Mouse (Mus musculus) hindbrain, embryonic 16.5 days (tissue): Measurements from ENCODE around the gene Rbp1. TPM values are rescaled to one million over a fixed set of nuclear protein-coding genes. Genes with fewer than 3 reads are reported as not detected.

ENCODE experiments used
- ATAC-seq: fragments of 200-750 bp; cut with Nextera tagmentation; 2 replicates; pipeline ENCODE4 v1.8.0; 2017; ENCODE audit warnings: moderate TSS enrichment, moderate library complexity
- H3K27ac ChIP-seq: fragments of 300-500 bp; sonication (generic); 2 replicates; pipeline ENCODE4 v1.5.1; 2014; ENCODE audit warnings: low read depth, mild to moderate bottlenecking, control low read depth, low read length, moderate library complexity
- H3K27me3 ChIP-seq: fragments of 300-500 bp; sonication (generic); replicated peaks from 2 replicates; pipeline ENCODE4 v1.6.1; 2014; ENCODE audit warnings: low read length; ENCODE audit not compliant: control insufficient read depth, insufficient read depth
- H3K36me3 ChIP-seq: fragments of 300-500 bp; sonication (generic); 2 replicates; pipeline ENCODE4 v1.6.1; 2014; ENCODE audit warnings: mild to moderate bottlenecking, low read length, moderate library complexity, mixed read lengths; ENCODE audit not compliant: control insufficient read depth, insufficient read depth
- H3K4me1 ChIP-seq: fragments of 300-500 bp; sonication (generic); 2 replicates; pipeline ENCODE4 v1.6.1; 2014; ENCODE audit warnings: low read depth, low read length; ENCODE audit not compliant: control insufficient read depth, insufficient read depth
- H3K4me2 ChIP-seq: fragments of 300-500 bp; sonication (generic); 2 replicates; pipeline ENCODE4 v1.6.1; 2014; ENCODE audit warnings: mild to moderate bottlenecking, low read length, control low read depth, moderate library complexity
- H3K4me3 ChIP-seq: fragments of 300-500 bp; sonication (generic); 2 replicates; pipeline ENCODE4 v1.5.1; 2014; ENCODE audit warnings: mild to moderate bottlenecking, low read length, control low read depth, moderate library complexity
- H3K9ac ChIP-seq: fragments of 300-500 bp; sonication (generic); 2 replicates; pipeline ENCODE4 v1.6.1; 2014; ENCODE audit warnings: low read depth, mild to moderate bottlenecking, control low read depth, low read length, moderate library complexity
- H3K9me3 ChIP-seq: fragments of 300-500 bp; sonication (generic); 2 replicates; pipeline ENCODE4 v1.6.1; 2014; ENCODE audit warnings: mild to moderate bottlenecking, low read length, moderate library complexity; ENCODE audit not compliant: control insufficient read depth
- WGBS: fragments of 180-500 bp; shearing (Covaris S2); extraction: QIAGEN DNeasy Blood & Tissue Kit; methylation state at CpG from one replicate; pipeline ENCODE4 v1.1.7; 2014; 5-methylcytosine and 5-hydroxymethylcytosine counted together
- polyA plus RNA-seq: library from polyadenylated mRNA; unstranded; fragments of >200 nt; fragmentation: Nextera tagmentation; extraction: Ambion mirVana; gene quantifications from 2 replicates; pipeline ENCODE4 v1.2.1, GENCODE M21; 2015

Rbp1 gene
- polyA plus RNA-seq, 1 experiment from 2014 or later, result 38.1 TPM

- ATAC-seq, result no peak
- Histone ChIP-seq H3K4me3 (no peak overlapping the region), H3K27ac (no peak overlapping the region), H3K36me3 (no peaks in the 10 kb centered on the region), H3K4me1 (peaks cover 8% of the 10 kb centered on the region), H3K4me2 (no peak overlapping the region), H3K9ac (no peak overlapping the region), H3K27me3 (no peaks in the 10 kb centered on the region; the same call in 1 of the 2 replicates), H3K9me3 (no peaks in the 10 kb centered on the region)
- 67% methylated on average over 3 of the region's 3 CpGs for WGBS
Measured at GRCm38 (mm10) chr9:98430528-98430927, 7.8 kb downstream of the Rbp1 start.

GRCm38 (mm10) chr9:98433021-98433420, 10.3 kb downstream of the Rbp1 start:
- H3K27ac ChIP-seq, result no peak overlapping the region
- H3K9me3 ChIP-seq, result no peaks in the 10 kb centered on the region
- no peak overlapping the region for H3K9ac ChIP-seq
- peaks cover 8% of the 10 kb centered on the region for H3K4me1 ChIP-seq
- no peak for ATAC-seq
- no peaks in the 10 kb centered on the region for H3K36me3 ChIP-seq
- WGBS, result 25% methylated on average over 2 of the region's 2 CpGs
- H3K27me3 ChIP-seq, result no peaks in the 10 kb centered on the region; the same call in 1 of the 2 replicates
- H3K4me3 ChIP-seq, result no peak overlapping the region
- no peak overlapping the region for H3K4me2 ChIP-seq

- no peaks in the 10 kb centered on the region for H3K9me3 ChIP-seq
- no peak overlapping the region for H3K4me3 ChIP-seq
- H3K27me3 ChIP-seq, result no peaks in the 10 kb centered on the region; the same call in 1 of the 2 replicates
- H3K36me3 ChIP-seq, result no peaks in the 10 kb centered on the region
- H3K27ac ChIP-seq, result no peak overlapping the region
- H3K9ac ChIP-seq, result no peak overlapping the region
- WGBS, result 19% methylated on average over 4 of the region's 4 CpGs
- no peak overlapping the region for H3K4me2 ChIP-seq
- H3K4me1 ChIP-seq, result peaks cover 5% of the 10 kb centered on the region
- no peak for ATAC-seq
Measured at GRCm38 (mm10) chr9:98433956-98434588, 11.3 kb downstream of the Rbp1 start.

GRCm38 (mm10) chr9:98437819-98438218, 15.1 kb downstream of the Rbp1 start:
- Histone ChIP-seq H3K9me3 (no peaks in the 10 kb centered on the region), H3K4me1 (no peaks in the 10 kb centered on the region), H3K9ac (no peak overlapping the region), H3K27me3 (no peaks in the 10 kb centered on the region; the same call in 1 of the 2 replicates), H3K4me2 (no peak overlapping the region), H3K36me3 (no peaks in the 10 kb centered on the region), H3K27ac (no peak overlapping the region), H3K4me3 (no peak overlapping the region)
- 94% methylated on average over 4 of the region's 4 CpGs for WGBS
- ATAC-seq, result no peak

GRCm38 (mm10) chr9:98439091-98439490, 16.3 kb downstream of the Rbp1 start:
- Histone ChIP-seq H3K36me3 (no peaks in the 10 kb centered on the region), H3K4me3 (no peak overlapping the region), H3K4me1 (no peaks in the 10 kb centered on the region), H3K9ac (no peak overlapping the region), H3K27ac (no peak overlapping the region), H3K27me3 (no peaks in the 10 kb centered on the region; the same call in 1 of the 2 replicates), H3K4me2 (no peak overlapping the region), H3K9me3 (no peaks in the 10 kb centered on the region)
- 52% methylated on average over 3 of the region's 3 CpGs for WGBS
- no peak for ATAC-seq

- H3K4me2 ChIP-seq, result no peak overlapping the region
- no peak overlapping the region for H3K9ac ChIP-seq
- 65% methylated on average over 5 of the region's 5 CpGs for WGBS
- H3K36me3 ChIP-seq, result no peaks in the 10 kb centered on the region
- H3K4me1 ChIP-seq, result no peaks in the 10 kb centered on the region
- H3K27ac ChIP-seq, result no peak overlapping the region
- H3K27me3 ChIP-seq, result no peaks in the 10 kb centered on the region; the same call in 1 of the 2 replicates
- no peak for ATAC-seq
- H3K4me3 ChIP-seq, result no peak overlapping the region
- H3K9me3 ChIP-seq, result no peaks in the 10 kb centered on the region
Measured at GRCm38 (mm10) chr9:98442638-98443037, 19.9 kb downstream of the Rbp1 start.

- 79% methylated on average over 9 of the region's 9 CpGs for WGBS
- Histone ChIP-seq H3K27ac (no peak overlapping the region), H3K27me3 (no peaks in the 10 kb centered on the region; the same call in 1 of the 2 replicates), H3K9me3 (no peaks in the 10 kb centered on the region), H3K36me3 (no peaks in the 10 kb centered on the region), H3K9ac (no peak overlapping the region), H3K4me1 (no peaks in the 10 kb centered on the region), H3K4me3 (no peak overlapping the region), H3K4me2 (no peak overlapping the region)
- ATAC-seq, result no peak
Measured at GRCm38 (mm10) chr9:98445359-98446149, 22.8 kb downstream of the Rbp1 start.

- Histone ChIP-seq H3K9me3 (no peaks in the 10 kb centered on the region), H3K36me3 (no peaks in the 10 kb centered on the region), H3K27me3 (no peaks in the 10 kb centered on the region), H3K9ac (no peak overlapping the region), H3K4me3 (no peak overlapping the region), H3K4me2 (no peak overlapping the region), H3K27ac (no peak overlapping the region), H3K4me1 (no peaks in the 10 kb centered on the region)
- peak; percentile 60 for ATAC-seq
- WGBS, result 50% methylated on average over 1 of the region's 1 CpGs
Measured at GRCm38 (mm10) chr9:98450976-98451375, 28.2 kb downstream of the Rbp1 start.

- H3K4me3 ChIP-seq, result no peak overlapping the region
- no peaks in the 10 kb centered on the region for H3K9me3 ChIP-seq
- ATAC-seq, result no peak
- WGBS, result 67% methylated on average over 2 of the region's 2 CpGs
- no peak overlapping the region for H3K27ac ChIP-seq
- no peaks in the 10 kb centered on the region for H3K36me3 ChIP-seq
- H3K4me2 ChIP-seq, result no peak overlapping the region
- H3K9ac ChIP-seq, result no peak overlapping the region
- H3K4me1 ChIP-seq, result no peaks in the 10 kb centered on the region
- no peaks in the 10 kb centered on the region for H3K27me3 ChIP-seq
Measured at GRCm38 (mm10) chr9:98466709-98467108, 43.9 kb downstream of the Rbp1 start.
